Mouse (Mus musculus): ENCODE measurements around the gene Gm1979. TPM values are rescaled to one million over a fixed set of nuclear protein-coding genes. Genes with fewer than 3 reads are reported as not detected.

Gene Gm1979
- not detected in 4 replicates for total RNA-seq (2023; ENCODE audit: inconsistent age)

DNA sequence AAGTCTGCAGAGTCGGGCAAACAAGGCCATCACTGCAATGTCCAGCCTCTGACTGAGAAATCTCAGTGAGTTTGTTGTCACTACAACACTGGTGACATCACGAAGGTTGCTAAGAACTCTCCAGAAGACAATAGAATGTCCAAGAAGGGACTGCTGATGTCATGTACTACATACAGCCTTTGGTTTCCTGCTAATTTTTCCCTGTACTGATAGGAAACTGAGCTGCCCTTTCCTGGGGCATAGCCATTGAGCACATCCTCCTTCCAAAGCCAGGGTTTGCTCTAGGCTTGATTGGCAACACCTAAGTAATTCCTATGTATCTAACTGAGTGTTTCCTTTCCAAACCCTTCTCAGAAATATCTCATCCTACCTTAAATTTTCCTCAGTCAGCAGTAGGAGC is at the start of gene Gm1979:
TSS of gene Gm1979 (minus strand) at position 101 of the 400 bp plus-strand sequence.

DNA sequence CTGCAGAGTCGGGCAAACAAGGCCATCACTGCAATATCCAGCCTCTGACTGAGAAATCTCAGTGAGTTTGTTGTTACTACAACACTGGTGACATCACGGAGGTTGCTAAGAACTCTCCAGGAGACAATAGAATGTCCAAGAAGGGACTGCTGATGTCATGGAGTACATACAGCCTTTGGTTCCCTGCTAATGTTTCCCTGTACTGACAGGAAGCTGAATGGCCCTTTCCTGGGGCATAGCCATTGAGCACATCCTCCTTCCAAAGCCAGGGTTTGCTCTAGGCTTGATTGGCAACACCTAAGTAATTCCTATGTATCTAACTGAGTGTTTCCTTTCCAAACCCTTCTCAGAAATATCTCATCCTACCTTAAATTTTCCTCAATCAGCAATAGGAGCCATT is 34.9 kb upstream of the Gm1979 start, which contains the start of gene Speer4a:
TSS of gene Speer4a (minus strand) at position 101 of the 400 bp plus-strand sequence.

DNA sequence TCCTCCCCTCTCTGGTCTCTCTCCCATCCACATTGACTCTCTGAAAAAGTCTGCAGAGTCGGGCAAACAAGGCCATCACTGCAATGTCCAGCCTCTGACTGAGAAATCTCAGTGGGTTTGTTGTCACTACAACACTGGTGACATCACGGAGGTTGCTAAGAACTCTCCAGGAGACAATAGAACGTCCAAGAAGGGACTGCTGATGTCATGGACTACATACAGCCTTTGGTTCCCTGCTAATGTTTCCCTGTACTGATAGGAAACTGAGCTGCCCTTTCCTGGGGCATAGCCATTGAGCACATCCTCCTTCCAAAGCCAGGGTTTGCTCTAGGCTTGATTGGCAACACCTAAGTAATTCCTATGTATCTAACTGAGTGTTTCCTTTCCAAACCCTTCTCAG is 18.2 kb upstream of the Gm1979 start, which contains the start of gene Gm5862:
TSS of gene Gm5862 (minus strand) at position 101 of the 400 bp plus-strand sequence.

DNA sequence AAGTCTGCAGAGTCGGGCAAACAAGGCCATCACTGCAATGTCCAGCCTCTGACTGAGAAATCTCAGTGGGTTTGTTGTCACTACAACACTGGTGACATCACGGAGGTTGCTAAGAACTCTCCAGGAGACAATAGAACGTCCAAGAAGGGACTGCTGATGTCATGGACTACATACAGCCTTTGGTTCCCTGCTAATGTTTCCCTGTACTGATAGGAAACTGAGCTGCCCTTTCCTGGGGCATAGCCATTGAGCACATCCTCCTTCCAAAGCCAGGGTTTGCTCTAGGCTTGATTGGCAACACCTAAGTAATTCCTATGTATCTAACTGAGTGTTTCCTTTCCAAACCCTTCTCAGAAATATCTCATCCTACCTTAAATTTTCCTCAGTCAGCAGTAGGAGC is 16.0 kb downstream of the Gm1979 start, which contains the start of gene Gm21698:
TSS of gene Gm21698 (minus strand) at position 101 of the 400 bp plus-strand sequence.

DNA sequence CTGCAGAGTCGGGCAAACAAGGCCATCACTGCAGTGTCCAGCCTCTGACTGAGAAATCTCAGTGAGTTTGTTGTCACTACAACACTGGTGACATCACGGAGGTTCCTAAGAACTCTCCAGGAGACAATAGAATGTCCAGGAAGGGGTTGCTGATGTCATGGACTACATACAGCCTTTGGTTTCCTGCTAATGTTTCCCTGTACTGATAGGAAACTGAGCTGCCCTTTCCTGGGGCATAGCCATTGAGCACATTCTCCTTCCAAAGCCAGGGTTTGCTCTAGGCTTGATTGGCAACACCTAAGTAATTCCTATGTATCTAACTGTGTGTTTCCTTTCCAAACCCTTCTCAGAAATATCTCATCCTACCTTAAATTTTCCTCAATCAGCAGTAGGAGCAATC is 32.0 kb downstream of the Gm1979 start, which contains the start of gene Gm21680:
TSS of gene Gm21680 (minus strand) at position 101 of the 400 bp plus-strand sequence.

DNA sequence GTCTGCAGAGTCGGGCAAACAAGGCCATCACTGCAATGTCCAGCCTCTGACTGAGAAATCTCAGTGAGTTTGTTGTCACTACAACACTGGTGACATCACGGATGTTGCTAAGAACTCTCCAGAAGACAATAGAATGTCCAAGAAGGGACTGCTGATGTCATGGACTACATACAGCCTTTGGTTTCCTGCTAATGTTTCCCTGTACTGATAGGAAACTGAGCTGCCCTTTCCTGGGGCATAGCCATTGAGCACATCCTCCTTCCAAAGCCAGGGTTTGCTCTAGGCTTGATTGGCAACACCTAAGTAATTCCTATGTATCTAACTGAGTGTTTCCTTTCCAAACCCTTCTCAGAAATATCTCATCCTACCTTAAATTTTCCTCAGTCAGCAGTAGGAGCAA is 50.3 kb downstream of the Gm1979 start, which contains the start of gene Gm21671:
TSS of gene Gm21671 (minus strand) at position 101 of the 400 bp plus-strand sequence.

Other genes starting within 250 kb of the Gm1979 start
- 5.1 to 10.1 TPM (median 8.1 TPM) in 4 replicates for gene Actr3b, start 244.8 kb downstream of the Gm1979 start, total RNA-seq (2023; ENCODE audit: inconsistent age)
- not detected in 4 replicates for gene Gm21663, start 62.4 kb downstream of the Gm1979 start, total RNA-seq (2023; ENCODE audit: inconsistent age)
- gene Gm21671, start 50.4 kb downstream of the Gm1979 start, total RNA-seq (2023; ENCODE audit: inconsistent age), result not detected in 4 replicates
- gene Gm21680, start 32.1 kb downstream of the Gm1979 start, total RNA-seq (2023; ENCODE audit: inconsistent age), result not detected in 4 replicates
- gene Gm21698, start 16.1 kb downstream of the Gm1979 start, total RNA-seq (2023; ENCODE audit: inconsistent age), result not detected in 4 replicates
- gene Gm5862, start 18.1 kb upstream of the Gm1979 start, total RNA-seq (2023; ENCODE audit: inconsistent age), result not detected in 4 replicates
- gene Speer4a, start 34.8 kb upstream of the Gm1979 start, total RNA-seq (2023; ENCODE audit: inconsistent age), result not detected in 4 replicates
- gene Gm7347, start 53.8 kb upstream of the Gm1979 start, total RNA-seq (2023; ENCODE audit: inconsistent age), result not detected in 4 replicates
- gene Gm10471, start 84.5 kb upstream of the Gm1979 start, total RNA-seq (2023; ENCODE audit: inconsistent age), result not detected in 4 replicates
- gene 5031410I06Rik, start 100.6 kb upstream of the Gm1979 start, total RNA-seq (2023; ENCODE audit: inconsistent age), result not detected in 4 replicates
- gene Gm10220, start 116.6 kb upstream of the Gm1979 start, total RNA-seq (2023; ENCODE audit: inconsistent age), result not detected in 4 replicates